Mouse (Mus musculus) frontal cortex, adult (tissue): ENCODE data around the gene Il1rn.
A peak's percentile ranks its signal among the peaks of the same experiment; 100 is the strongest.

Experiments
- ATAC-seq: cut with Nextera tagmentation; 2 replicates; pipeline ENCODE4 v1.9.2; 2017; ENCODE audit warnings: mild to moderate bottlenecking, moderate library complexity, mixed read lengths; ENCODE audit not compliant: low TSS enrichment

Il1rn gene

DNA sequence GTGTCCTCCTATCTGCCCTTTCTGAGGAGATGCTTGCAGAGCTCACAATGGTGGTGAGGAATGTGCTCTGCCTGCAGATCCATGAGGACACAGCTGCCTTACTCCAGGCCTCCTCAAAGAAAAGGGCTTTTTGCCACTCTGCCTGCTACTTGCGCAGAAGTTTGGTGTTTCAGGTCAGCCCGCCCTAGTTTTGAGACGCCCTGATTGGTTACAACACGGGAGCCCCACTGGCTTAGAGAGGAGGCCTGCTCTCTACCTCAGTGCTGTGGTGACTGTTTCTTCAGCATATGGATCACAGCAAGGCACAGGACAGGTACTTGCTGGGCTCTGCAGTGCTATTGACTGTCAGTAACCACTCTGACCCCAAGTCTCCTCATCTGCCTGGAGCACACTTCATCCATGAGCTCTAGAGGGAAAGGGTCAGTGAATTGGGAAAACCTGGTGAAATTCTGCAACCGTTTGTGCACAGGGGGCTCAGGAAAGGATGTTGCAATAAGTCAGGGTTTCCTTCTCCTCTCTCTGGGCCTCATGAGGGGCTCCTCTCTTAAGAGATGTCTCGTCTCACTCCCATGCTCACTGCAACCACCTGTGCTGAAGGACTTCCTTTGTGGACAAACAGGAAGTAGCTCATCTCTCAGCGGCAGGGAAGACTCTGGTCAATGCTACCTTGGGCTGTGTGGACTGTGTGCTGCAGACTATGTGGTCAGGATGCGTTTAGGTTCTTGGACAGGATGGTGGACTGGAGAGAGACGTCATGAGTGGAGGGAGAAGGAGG, 46.0 kb downstream of the Il1rn start:
- no peak for ATAC-seq

DNA sequence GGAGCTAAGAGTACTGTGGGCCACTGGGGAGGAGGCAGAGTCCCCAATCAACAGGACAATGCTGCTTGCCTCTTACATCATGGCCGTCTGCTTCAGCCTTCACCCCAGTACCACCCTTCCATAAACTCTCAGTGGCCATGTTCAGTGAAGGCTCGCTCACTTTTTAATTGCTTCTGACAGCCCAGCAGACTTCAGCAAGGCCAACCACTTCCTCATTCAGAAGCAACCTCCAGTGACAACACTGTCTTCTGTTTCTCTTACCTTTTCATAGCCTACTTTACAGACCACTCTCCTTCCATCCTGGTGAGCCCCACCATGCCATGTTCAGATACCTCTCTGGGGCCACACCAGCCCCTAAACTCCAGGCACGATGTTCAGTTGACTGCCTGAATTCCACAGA, 47.0 kb downstream of the Il1rn start:
- no peak for ATAC-seq

DNA sequence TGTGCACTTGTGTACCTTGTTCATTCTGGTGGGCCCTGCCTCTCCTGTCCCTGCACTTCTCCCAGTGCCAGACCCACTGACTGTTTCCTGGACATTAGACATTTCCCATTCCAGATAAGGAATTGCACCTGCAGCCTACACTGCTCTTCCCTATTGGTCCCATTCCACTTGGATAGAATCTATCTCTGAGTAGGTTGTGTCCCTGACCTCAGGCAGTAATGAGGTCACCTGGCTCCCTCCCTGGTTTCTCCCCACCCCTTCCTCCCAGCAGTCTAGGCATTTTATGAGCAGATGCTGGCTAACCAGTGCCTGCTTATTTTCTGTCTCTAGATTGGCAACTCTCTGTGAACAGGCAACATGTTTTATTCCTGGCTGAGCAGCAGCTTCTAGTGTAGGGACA, 47.7 kb downstream of the Il1rn start:
- ATAC-seq = no peak

DNA sequence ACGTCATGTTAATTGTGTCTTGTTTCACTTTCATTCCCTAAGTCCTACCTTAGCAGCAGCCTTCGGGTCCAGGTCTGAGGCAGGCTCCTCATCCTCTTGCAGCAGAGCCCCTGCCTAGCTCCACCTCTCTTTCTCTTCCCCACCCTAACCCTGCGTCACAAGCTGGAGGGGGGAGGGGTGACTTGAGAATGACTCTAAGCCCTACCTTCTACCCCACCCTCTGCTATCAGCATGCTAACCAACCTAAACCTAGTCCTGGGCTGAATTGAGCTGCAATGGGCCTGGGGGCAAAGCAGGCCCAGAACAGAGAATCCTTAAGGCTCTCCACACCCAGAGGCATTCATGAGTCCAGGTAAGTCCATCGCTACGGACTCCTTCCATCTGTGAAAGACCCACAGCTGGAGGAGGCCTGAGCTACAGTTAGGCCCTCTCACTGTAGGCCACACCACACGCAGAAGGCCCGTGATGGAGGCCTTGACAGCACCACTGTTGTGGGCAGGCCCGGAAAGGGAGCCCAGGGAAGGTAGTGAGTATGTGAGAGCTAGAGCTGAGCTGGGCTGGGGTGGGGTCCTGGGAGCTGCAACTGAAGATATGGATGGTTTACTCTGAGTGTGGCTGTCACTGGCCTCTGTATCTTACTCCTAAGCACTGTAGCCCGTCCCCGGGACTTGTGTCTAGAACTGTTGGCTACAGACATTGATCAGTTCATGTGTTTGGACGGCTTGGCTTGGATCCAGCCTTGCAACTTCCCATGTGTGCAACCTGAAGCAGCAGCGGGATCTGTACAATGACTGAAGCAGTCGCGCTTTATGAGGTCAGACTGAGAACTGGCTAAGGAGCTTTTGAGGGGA, 48.7 kb downstream of the Il1rn start:
- no peak for ATAC-seq

DNA sequence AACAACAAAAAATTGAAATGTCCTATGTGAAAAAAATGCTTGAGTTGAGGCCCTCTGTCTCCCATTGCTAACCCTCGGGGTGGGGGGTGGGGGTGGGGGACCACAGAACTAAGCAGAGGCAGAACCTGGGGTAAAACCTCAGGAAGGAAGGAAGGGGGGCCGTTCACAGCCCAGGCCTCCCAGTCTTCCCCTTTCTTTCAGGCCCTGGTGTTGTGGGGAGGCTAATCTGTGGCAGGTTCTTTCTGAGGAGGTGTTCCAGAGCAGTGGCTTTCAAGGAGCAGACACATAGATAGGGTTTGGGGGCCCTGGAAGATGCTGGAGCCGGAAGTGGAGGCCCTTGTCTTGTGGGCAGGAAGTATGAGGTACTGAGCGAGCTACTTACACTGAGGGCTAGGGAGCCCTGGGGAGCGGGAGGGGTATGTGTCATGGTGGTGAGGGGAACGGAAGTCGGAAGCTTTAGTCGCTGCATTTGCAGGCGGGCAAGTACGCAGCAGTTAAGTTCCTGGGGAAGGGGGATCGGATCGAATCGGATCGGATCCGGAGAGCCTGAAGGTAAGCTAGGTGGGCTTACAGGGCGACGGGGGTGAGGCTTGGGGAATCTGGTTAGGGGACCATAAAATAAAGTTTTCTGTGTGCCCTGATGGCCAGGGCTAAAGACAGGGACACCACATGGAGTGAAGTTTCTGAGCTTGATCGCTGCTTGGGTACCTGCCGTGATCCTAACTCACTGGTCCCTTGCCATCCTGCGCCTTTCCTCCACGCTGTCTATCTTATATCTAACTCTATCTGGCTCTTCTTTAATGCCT, 49.7 kb downstream of the Il1rn start:
- no peak for ATAC-seq

DNA sequence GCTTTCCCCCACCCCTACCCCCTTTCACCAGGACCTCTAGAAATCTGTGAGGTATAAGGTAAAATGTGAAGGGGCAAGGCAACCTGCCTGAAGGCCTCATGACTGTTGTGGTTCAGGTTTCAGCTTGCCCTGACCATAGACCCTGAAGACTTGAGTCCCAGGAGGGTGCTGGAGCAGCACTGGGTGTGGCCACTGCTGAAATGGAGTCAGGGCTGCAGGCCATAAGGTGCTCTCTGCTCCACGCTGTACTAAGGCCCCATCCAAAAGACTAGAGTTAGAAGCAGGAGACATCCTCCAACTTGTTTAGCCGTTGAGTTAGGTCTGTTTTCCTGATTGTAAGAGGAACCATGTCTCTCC, 50.3 kb downstream of the Il1rn start:
- no peak for ATAC-seq

DNA sequence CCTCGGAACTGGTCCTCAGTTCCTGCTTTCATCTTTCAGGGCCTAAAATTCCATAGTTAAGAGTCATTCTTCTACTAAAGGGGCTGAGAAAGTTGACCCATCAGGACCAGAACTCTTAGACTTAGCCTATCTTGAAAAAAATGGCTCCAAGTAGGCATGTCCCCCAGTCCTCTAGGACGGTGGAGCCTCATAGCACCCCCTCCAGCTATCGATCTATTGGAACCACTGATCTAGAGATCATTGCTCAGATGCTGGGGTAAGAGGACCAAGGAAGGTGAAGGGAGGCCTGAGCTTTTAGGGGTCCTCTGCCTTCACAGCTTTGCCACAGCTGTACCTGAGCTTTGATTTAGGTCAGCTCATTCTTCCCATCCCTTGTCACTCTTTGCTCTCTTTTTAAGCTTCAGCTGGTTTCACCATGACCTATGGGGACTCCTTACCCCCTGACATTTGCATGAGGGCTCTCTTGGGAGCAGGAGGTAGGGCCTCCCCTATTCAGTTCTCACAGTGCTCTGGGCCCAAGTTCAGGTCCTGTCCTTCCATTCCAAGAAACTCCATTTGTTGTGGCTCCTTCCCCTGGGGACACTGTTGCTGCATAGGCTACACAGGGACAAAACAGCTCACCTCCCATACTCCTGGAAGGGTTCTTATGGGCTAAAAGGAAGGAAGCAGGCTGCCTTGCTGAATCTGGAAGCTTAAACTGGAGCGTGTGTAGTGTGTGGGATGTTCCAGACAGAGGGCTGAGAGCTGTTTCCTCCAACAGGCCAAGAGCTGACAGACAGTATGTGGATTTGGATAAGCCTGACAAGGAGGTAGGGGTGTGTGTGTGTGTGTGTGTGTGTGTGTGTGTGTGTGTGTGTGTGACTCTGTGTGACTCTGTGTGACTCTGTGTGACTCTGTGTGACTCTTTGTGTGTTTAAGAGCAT, 51.0 kb downstream of the Il1rn start:
- peak; percentile 99 for ATAC-seq

DNA sequence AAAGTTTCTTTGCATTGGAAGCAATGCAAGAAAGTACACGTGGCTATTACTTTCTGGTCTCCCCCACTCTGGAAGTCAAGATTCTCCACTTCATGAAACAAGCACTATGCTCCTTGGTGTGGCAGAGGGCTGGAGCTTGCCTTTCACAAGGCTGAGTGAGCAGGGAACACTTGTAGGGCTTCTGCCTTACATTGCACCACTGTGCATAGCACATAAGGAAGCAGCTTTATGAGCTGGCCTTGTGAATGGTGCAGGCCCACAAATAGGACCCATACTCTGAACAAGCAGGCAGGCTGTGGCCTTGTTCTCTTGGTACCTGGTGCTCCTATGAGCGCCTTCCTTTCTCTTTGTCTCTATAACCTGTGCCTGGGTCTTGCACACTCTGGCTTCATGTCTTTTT, 56.6 kb downstream of the Il1rn start:
- no peak for ATAC-seq

DNA sequence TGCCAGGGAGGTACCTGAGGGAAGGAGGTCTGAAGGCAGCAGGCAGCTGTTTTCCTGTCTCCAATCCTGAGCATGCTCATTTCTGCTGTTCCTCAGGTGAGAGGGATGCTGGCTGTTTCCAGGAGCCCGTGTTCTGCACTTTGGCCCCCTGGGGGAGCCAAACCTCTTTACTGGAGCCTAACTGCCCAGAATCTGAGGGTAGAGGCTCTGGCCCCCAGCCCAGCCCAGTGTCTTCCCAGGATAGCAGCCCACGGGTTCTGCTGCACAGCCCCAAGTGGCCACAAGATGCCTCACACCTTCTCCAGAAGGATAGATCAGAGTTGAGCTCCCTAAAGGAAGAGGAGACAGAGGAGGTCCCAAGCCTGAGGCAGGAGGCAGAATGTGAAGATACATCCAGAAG, 60.5 kb downstream of the Il1rn start:
- no peak for ATAC-seq

DNA sequence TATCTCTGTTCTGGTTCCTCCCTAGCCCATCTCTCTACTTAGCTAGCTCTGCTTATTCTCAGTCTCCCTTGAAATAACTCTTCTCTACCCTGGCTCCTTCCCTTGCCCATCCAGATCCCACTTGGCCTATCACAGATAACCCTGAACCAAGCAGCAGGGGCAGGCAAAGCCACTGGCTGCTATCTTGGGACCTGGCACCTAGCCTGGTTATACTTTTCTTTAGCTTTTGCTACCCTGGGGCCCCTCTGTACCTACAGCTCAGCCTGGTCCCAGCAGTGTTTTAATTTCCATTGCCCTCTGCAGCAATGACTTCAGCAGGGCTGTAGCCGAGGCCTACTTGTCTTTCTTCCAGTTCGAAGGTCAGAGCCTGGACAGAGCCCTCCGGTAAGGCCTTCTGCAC, 64.1 kb downstream of the Il1rn start:
- ATAC-seq = no peak
